Mouse (Mus musculus) adrenal gland (tissue): ENCODE data around the gene Mgat5b.

Experiments
- intact Hi-C: fragments of 180-260 bp; cut with DNase I; formaldehyde crosslinking; loops from one replicate; pipeline ENCODE4 v1.15.1; 2025

Mgat5b gene

DNA sequence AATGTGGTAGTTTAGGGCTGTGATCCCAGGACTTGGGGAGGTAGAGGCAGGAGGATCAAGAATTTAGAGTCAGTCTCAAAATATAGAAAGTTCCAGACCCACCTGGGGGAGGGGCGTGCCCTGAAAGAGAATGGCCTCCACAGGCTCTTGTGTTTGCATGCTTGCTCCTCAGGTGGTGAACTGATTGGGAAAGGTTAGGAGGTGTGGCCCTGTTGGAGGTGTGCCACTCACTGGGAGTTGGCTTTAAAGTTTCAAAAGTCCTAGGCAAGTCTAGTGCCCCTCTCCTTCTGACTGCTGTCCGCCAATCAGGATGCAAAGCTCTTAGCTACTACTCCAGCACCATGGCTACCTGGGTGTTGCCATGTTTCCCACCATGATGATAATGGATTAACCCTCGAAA is 3.4 kb upstream of the Mgat5b start:
- intact Hi-C loops: loop anchor here (10.0 kb wide), 1 partner anchor 270 kb away; no protein-coding TSS in a partner anchor

- intact Hi-C loops: loop anchor here (10.0 kb wide), 1 partner anchor 267 kb away; no protein-coding TSS in a partner anchor
Observed at GRCm38 (mm10) chr11:116917361-116917760, 1.3 kb upstream of the Mgat5b start.

GRCm38 (mm10) chr11:116919186-116920020 is 740 bp downstream of the Mgat5b start:
- intact Hi-C loops: loop anchor here (2.0 to 10.0 kb wide), 3 partner anchors 99 to 265 kb away; no protein-coding TSS in a partner anchor

GRCm38 (mm10) chr11:116920746-116921145 is 2.1 kb downstream of the Mgat5b start:
- intact Hi-C loops: no loop called here

DNA sequence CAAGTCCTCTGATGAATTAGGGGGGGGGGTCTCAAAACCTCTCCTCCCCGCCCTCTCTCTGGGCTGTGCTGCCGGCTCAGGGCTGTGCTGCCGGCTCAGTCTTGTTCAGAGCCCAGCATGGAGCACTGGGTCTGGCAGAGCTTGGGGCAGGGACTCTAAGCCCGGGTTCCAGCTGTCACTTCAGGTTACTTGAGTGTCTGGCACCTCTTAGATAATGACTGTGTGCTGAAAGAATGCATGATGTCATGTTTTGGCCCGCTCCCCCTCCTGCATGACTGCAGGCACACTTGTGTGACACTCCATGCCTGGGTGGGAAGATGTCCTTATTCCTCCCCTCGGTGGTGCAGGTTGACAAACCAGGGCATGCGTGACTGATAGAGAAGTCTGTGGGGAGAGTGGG is 3.4 kb downstream of the Mgat5b start:
- intact Hi-C loops: no loop called here

- intact Hi-C loops: no loop called here
Observed at GRCm38 (mm10) chr11:116928031-116928430, 9.4 kb downstream of the Mgat5b start.

- intact Hi-C loops: loop anchor here (5.0 kb wide), 1 partner anchor 218 kb away; no protein-coding TSS in a partner anchor
Observed at GRCm38 (mm10) chr11:116934862-116935261, 16.2 kb downstream of the Mgat5b start.

- intact Hi-C loops: loop anchor here (5.0 kb wide), 1 partner anchor 218 kb away; no protein-coding TSS in a partner anchor
Observed at GRCm38 (mm10) chr11:116935354-116935753, 16.7 kb downstream of the Mgat5b start.

DNA sequence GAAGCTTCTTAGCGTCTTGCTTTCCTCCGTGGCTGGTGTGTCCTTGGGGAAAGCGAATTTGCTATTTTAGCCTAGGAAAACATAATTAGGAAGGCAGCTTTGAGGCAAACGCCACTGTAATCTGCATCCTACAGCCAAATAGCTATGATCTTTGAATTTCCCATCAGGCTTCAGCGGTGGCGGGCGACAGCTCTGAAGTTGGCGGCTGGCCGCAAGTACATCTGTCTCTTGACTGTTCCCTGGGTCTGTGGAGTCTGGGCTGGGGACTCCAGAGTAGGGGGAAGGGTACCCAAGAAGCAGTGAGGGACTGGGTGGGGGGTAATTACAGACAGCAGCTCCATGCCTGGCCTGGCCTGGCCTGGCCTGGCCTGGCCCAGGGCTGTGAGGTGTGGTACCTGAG is 17.3 kb downstream of the Mgat5b start:
- intact Hi-C loops: loop anchor here (5.0 kb wide), 1 partner anchor 219 kb away; no protein-coding TSS in a partner anchor

DNA sequence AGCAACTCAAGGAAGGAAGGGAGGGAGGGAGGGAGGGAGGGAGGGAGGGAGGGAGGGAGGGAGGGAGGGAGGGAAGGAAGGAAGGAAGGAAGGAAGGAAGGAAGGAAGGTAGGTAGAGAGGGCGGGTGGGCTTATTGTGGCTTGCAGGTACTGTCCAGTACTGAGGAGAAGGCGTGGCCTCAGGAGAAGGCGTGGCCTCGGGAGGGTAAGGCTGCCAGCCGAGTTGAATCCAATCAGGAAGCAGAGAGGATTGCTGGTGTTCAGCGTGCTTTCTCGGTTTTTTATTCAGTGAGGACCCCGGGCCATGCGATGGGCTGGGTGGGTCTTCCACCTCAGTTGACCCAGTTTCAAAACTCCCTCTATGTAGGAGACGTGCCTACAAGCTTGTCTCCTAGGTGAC is 18.5 kb downstream of the Mgat5b start:
- intact Hi-C loops: loop anchor here (5.0 kb wide), 1 partner anchor 220 kb away; no protein-coding TSS in a partner anchor

DNA sequence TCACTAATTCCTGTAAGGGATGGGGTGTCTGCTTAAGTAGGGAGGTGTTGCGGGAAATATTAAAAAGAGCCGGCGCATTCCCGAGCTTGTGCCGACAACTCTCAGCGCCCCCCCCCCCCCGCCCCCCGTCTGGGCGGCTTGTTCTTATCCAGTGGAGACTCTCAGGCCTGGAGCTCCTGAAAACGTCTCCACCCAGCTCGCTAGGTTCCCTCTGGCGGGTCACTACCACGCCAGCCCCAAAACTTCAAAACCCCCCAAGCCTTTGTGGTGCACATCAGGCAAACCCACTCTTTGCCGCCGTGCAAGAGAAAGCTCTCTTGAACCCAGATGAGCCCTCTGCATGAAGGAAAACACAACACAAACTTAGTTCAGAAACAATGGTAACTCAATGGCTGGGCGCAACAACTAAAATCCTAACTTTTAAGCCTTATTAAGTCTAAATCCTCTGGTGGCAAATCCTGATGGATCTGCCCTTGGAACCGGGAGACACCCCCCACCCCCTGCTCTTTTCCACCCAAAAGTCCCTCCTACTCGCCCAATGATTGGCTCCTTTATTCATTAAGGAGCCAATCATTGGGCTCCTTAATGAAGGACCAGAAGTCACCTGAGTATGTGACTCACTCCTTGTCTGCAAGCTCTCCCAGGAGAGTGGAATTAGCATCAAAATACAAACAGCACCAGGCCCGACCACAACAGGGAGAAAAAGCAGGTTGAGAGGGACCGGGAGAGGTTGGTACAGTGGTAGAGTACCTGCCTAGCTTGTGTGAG is 21.6 kb downstream of the Mgat5b start:
- intact Hi-C loops: no loop called here

- intact Hi-C loops: no loop called here
Observed at GRCm38 (mm10) chr11:116944346-116944745, 25.7 kb downstream of the Mgat5b start.

DNA sequence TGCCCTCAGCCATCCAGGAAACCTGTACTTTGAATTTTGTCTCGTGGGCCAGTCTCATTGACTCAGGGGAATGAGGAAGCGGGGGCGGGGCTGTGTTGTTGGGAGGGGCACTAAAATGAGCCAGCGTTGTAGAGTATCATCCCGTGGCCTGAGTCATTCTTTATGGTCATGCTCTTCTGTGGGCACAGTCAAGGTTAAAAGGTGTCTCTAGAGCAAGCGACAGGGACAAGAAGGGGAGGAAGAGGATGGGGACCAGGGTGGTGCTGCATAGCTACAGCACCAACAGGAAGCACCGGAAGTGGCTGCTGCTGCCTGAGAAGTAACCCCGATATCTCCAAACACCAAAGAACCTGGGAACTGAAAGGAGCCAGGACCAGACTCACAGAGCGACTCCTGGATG is 31.2 kb downstream of the Mgat5b start:
- intact Hi-C loops: no loop called here

DNA sequence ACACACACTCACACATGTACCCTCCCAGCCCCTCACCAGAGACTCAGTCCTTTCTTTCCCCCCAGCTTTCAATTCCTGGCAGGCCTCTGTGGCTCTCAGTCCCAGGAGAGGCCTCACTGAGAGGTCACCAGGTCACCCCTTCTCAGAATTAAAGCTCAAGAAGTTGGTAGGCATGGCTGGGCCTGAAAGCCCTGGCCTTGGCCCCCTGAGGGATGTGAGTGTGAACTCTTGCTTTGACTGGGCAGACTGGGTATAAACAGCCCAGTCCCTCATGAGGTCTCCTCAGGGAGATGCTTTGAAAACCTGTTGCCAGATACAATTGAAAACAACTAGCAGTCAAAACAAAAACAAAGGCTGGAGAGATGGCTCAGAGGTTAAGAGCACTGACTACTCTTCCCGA is 32.8 kb downstream of the Mgat5b start:
- intact Hi-C loops: no loop called here

DNA sequence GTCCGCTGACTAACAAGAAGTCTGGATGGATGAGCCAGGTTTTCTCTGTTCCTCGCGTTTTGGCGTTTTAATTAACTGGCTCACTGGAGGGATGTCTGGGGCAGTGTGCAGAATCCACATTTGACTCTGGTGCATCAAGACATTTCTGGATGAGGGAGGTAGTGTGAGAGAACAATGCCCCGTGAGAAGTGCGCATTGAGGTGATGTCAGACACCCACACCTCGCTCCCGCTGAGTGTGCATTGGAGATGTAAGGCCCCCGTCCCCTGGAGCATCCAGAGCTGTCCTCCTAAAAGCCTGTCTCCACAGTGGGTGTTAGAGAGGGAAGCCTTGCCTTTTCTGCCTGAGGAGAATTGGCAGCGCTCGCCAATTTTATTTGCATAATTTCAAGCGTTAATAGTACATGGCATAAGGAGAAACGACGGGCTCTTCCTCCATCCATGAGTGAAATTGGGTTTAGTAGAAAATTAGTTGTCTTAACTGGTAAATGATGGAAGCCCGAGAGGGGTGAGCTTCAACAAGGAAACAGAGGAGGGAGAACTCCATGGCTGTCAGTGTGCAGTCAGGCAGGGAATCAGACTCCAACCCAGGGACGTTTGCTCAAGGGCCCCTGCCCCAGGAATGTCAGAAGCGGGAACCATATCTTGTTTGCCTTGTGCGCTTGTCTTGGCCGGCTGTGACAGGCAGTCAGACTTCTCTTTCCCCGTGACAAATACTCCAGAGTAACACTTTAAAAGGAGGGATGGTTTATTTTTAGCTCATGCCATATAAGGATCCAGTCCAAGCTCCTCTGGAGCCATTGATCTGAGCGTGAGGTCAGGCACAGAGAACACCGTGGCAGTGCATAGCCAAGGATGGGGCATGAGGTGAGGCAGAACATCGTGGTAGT is 35.8 kb downstream of the Mgat5b start:
- intact Hi-C loops: no loop called here

GRCm38 (mm10) chr11:116958601-116959000 is 39.9 kb downstream of the Mgat5b start:
- intact Hi-C loops: no loop called here

DNA sequence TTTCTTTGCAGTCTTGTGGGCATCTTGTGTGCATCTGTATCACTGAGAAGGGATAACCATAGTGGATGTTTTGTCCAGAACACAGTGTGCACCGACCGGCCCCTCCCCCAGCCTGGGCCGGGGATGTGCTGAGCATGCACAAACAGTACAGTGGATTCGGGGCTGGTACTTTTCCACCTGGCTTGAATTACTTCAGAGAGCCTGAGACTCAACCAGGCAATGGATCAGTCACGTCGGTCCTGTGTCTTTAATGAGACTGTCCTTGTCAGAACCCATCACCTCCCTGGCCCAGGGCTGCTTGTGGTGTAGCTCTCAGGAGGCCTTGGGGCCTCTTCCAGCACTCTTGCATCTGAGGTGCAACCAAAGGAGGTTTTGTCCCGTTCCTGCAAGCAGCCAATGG is 46.4 kb downstream of the Mgat5b start:
- intact Hi-C loops: no loop called here

DNA sequence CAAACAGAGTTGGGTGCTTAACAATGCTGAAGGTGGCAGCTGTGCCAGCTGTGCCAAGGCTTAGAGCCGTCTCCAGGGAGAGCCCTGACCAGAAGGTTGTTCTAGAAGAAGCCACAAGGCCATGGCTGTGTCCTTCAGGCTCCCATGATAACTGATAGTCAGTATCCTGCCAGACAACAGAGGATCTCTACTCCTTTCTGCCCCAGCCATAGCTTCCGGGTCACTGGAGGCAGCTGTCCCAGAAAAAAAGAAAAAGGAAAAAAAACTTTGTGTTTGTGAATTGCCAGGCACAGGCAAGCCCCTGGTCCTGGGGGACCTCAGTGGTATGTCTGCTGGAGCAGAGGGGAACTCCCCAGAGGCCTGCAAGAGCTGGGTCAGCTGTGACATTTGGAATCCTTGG is 47.3 kb downstream of the Mgat5b start:
- intact Hi-C loops: no loop called here

DNA sequence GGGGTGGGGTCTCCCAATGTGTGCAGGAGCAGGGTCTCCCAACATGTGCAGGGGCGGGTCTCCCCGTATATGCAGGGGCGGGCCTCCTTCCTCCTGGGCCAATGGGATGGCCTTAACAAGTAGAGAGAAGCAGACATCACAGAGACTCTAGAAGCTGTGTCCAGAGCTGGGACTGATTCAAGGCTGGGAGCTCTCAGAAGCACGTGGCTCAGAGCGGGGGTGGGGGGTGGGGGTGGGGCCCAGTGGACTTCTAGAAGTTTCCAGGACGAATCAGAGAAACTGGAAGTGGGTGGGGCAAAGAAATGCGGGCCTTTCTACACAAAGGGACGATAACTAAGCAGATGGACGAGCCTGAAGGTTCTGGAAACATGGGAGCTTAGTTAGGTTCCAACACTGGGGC is 49.9 kb downstream of the Mgat5b start:
- intact Hi-C loops: no loop called here

DNA sequence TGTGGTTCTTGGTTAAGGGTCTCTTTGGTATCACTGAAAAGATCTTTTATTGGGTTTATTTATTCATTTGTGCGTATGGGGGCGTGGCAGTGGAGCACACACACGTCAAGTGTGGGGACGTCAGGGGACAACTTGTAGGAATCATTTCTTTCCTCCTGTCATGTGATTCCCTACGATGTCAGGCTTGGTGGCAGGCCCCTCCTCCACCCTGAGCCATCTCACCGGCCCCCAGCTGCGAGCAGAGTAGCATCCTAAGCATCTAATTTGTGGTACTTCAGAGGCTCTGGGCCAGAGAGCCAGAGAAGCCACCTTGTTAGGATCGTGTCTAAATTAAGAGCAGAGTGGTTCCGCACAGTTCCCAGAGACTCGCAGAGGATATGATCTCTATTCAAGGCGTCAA is 50.8 kb downstream of the Mgat5b start:
- intact Hi-C loops: no loop called here

- intact Hi-C loops: no loop called here
Observed at GRCm38 (mm10) chr11:116970847-116971246, 52.2 kb downstream of the Mgat5b start.
